Mouse (Mus musculus) activated CD4-positive, CD25-positive, alpha-beta regulatory T cell, adult 9 weeks (primary cell): Measurements from ENCODE around the gene Hoxa3. TPM values are rescaled to one million over a fixed set of nuclear protein-coding genes. Genes with fewer than 3 reads are reported as not detected.

Source experiments
- polyA plus RNA-seq: library from polyadenylated mRNA; unstranded; fragments of 100-300 nt; shearing (Covaris generic); gene quantifications from one replicate; pipeline ENCODE4 v1.2.1, GENCODE M21; 2017

The Hoxa3 gene
- not detected for polyA plus RNA-seq

DNA sequence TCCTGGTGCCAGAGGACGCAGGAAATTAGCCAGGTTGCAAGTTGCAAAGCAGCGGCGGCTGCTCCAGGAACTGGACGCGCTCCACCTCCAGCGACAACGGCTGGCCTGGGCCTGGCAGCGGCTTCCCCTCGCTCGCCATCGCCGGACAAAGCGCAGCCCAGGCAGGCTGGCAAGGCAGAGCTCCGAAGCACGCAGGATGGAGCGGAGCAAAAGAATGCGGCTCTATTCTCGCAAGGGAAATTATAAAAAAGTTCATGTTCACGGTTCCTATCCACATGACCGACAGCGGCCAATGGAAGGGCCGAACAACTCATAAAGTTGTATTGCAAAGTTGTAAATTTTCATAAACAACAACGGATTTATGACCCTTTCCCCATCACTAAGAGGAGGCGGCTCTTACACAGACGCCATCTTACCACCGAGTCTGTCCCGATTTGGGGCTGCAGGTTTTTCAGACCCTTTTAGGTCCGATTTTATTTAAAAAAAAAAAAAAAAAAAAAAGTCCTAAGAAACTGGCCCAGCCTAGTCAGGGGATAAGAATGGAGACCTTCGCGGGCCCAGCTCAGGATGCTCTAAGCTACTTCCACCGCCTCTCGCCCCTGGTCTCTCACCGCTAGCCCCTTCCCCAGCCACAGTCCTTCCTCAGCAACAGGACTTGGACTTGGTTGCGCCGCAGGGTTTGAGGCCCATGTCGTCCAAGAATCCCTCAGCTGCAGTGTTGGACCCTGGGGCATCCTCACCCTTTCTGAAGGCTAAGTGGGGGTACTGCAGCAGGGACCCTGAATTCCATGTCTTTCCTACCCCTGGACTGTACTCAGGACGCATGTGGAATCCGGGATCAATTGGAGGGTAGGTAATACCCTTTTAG lies at the start of gene Hoxa3, which contains the start of gene Gm28308:
TSS of gene Hoxa3 (minus strand) at position 218 of the 868 bp plus-strand sequence.
TSS of gene Gm28308 (minus strand) at position 221 of the 868 bp plus-strand sequence.

DNA sequence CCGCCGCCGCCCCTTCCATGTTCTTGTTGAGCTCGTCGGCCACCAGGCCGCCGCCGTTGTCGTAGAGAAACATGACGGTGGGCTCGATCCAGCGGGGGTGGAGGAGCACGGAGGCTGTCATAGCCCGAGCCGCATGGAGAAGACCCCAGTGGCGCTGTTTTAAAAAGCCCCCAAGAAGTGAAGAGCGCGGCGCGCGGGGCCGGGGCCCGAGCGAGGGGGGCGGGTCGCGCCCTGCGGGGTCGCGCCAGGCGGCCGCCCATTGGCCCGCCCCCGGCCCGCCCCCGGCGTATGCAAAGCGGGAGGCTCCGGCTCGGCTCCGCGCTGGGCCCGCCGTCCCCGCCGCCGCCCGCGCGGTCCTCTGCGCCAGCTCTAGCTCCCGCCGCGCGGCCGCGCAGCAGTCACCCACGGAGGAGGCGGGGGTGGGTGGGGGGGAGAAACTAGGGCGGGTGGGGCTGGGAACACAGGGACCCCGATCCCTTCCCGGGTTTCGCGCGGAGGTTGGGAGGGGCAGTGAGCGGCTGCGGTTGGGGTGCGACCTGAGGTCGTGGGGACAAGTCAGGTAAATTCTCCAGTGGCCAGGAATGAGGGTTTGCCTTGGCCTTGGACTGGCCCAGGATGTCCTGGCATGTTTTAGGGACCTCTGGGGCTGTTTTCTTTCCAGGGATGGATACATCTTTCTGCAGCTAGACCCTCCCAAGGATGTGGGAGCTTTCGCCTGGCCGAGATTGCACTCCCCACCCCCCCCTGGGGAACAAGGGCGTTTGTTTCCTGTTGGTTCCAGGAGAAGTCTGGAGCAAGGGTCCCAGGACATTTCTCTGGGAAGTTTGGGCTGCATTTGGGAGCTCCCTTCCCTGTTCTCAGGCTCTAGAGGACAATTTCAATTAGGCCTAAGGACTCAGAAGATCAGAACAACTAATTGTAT lies 47.8 kb upstream of the Hoxa3 start, which contains the start of gene Hoxa13:
TSS of gene Hoxa13 (minus strand) at position 227 of the 922 bp plus-strand sequence.

DNA sequence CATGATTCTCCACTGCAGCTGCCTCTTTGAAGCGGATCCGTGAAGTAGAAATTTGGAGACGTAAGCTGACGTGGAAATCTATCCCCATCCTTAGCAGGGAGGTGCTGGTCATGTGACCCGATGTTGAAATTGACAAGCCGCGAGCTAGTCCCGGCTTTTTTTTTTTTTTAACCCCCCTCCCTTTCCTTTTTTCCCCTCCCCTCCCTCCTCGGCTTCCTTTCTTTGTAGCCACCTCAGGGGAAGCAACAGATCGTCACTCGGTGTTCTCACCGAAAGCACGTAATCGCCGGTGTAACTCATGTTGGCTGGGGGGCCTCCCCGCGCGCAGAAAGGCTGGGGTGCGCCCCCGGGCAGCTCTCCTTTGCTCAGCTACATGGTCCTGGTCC lies 32.6 kb upstream of the Hoxa3 start, which contains the start of gene Hoxa11:
TSS of gene Hoxa11 (minus strand) at position 54 of the 386 bp plus-strand sequence.

DNA sequence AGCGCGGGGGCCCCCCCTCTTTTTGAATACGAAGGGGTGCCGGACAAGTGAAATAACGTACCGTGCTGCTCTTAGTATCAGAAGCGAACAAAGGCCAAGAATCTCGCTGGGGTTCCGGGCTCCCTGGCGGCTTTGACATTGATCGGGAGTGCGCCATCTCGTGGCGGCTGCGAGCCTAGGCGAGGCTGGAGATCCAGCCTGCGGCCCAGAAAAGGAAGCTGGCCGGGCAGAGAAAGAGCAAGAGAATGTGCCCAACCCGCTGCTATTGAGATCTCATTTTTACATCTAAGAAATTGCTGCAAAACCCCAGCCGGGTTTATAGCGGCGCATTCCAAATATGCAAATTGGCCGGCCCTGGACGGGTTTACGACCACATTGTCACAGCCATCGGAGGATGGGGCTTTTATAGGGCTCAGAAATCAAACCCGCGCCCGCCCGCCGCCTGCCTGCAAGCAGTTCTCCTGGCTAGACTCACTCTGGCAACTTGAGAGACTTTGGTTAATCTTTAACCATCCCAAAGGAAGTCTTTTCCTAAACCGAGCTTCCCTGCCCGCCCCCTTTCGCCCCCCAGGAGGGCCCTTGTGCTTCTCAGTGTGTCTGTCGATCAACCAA lies 27.4 kb upstream of the Hoxa3 start, which contains the start of gene Hoxa10:
TSS of gene Hoxa10 (minus strand) at position 466 of the 612 bp plus-strand sequence.

DNA sequence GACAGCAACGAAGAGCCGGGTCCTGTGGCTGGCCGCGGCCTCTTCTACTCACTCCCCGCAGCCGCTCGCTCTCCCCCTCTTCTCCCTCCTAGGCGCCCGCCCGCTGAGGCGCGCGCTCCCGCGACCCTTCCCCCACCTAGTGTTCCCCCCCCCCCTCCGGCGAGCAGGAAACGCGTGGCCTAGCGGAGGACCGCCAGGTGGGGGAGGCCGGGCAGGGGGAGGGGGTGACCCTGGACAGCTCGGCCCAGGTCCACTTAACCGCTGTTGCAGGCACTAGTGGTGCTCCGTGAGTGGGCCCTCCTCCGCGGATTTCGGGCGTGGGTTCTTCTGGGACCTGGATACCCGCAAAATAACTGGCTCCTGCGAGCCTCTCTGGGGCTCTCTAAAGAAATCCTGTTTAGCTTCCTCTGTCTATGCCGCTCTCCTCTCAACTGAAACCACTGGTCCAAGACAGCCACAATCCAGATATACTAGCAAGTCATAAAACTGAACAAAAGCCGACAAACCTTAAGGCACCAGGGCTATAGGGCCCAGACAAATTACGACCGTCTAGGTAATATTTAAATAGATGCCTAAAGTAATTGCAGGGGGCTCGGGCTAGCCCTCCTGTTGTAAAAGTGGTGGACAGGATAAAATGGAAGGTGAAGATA lies 17.5 kb upstream of the Hoxa3 start, which contains the start of gene Hoxa9:
TSS of gene Hoxa9 (minus strand) at position 574 of the 650 bp plus-strand sequence.

DNA sequence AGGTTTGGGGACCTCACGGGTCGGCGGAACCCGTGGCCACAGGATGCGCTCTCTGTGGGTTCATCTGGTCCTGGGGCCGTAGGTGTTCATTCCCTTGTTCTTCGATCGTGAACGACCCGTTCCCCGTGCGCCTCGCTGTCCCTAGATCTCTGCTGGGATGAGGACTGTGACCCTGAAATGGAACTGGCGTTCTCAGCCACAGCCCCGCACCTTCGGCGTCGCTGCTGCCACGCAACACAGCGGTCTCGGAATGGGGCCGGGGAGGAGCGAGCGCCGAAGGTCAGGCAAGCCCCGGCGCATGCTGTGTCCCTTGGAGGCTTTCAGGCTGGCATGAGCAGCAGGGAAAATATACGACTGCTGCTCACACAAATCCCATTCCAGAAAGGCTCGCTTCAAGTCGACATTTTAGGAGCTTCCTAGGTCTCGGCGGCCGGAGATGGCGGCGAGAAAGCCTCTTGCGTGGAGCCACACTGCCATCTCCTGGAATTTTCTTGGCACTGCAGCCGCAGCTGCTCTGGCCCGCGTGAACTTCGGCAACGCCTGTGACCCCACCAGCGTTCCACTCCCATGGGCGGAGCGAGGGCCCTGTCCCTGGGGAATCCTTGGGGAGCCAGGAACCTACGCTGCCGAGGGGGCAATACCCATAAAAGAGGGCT lies 8.3 kb upstream of the Hoxa3 start, which contains the start of gene Hoxa7:
TSS of gene Hoxa7 (minus strand) at position 518 of the 656 bp plus-strand sequence.

DNA sequence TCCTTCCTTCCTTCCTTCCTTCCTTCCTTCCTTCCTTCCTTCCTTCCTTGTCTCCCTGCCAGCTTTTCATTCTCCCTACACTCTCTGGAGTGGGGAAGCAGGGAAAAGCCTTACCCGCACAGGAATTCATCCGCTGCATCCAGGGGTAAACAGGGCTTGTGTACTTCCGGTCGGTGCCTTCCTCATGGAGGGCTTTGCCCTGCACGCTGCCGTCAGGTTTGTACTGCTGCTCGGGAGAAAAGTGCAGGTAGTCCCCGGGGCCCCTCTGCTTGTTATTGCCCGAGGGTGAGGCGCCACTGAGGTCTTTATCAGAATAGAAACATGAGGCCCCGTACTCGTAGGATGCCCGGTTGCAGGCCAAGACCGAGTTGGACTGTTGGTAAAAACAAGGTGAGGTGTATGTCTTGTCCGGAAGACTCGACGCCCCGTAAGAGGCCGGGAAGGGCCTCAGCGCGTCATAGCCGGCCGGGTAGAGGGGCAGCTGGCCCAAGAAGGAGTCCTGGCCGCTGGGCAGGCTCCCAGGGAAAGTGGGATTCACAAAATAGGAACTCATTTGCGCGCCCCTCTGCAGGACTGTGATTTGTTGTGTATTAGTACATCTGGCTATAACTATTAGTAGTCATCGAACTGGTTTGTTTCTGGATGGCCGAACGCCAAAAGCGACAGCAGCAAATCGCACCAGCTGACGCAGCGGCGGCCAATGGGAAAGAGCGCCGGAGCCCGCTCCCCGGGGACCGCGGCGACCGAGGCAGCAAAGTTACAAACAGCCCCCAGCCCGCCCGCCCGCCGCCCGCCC lies 4.9 kb downstream of the Hoxa3 start, which contains the start of gene Hoxa6:
TSS of gene Hoxa6 (minus strand) at position 651 of the 796 bp plus-strand sequence.

DNA sequence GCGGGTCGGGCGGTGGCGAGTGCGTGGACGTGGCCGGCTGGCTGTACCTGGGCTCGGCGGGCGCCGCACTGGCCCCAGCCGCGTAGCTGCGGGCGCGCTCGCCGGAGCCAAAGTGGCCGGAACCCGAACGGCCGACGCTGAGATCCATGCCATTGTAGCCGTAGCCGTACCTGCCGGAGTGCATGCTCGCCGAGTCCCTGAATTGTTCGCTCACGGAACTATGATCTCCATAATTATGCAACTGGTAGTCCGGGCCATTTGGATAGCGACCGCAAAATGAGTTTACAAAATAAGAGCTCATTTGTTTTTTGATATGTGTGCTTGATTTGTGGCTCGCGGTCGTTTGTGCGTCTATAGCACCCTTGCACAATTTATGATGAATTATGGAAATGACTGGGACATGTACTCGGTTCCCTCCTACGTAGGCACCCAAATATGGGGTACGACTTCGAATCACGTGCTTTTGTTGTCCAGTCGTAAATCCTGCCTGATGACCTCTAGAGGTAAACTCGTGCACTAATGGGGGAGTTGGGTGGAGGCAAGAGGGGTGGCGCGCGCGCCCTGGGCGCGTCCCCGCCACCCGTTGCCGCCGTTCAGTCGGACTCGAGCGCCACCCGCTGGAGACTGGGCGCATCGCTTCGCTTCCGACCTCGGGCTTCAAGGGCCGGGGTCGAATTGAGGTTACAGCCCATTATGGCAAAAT lies 8.9 kb downstream of the Hoxa3 start, which contains the start of gene Hoxa5:
TSS of gene Hoxa5 (minus strand) at position 538 of the 703 bp plus-strand sequence.

DNA sequence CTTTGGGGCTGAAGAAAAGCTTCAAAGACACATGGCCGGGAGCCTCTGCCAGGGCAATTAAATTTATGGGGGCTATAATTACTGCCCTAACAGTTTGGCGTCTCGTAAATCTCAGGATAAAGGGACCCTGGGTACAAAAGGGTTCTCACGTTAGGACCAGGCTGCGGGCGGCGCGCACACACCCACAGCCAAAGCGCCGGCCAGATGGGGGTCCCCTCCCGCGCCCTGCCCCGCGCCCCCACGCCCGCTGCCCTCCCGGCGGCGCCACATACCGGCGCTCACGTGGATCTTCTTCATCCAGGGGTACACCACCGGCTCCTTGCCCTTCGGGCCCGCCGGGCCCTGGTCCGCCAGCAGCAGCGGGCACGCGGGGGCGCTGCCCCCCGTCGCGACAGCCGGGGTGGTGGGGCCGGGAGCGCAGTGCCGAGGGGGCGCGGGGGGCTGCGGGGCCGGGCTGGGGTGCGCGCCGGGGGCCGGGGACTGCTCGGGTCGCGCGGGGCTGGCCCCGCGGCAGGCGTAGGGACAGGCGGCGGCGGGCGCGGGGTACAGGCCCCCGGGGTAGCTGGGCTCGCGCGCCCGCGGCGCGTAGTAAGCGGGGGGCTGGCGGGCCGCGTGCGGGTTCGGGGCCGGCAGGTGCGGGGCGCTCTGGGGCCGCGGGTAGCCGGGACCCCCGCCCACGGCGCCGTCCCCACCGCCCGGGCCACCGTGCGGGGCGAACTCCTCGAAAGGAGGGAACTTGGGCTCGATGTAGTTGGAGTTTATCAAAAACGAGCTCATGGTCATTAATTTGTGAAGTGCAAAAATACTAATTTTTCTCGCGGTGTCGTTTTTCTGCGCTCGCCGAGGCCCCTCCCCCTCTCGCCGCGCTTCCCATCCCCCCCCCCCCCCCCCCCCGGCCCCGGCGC lies 22.0 kb downstream of the Hoxa3 start, which contains the start of gene Hoxa4:
TSS of gene Hoxa4 (minus strand) at position 848 of the 905 bp plus-strand sequence.

DNA sequence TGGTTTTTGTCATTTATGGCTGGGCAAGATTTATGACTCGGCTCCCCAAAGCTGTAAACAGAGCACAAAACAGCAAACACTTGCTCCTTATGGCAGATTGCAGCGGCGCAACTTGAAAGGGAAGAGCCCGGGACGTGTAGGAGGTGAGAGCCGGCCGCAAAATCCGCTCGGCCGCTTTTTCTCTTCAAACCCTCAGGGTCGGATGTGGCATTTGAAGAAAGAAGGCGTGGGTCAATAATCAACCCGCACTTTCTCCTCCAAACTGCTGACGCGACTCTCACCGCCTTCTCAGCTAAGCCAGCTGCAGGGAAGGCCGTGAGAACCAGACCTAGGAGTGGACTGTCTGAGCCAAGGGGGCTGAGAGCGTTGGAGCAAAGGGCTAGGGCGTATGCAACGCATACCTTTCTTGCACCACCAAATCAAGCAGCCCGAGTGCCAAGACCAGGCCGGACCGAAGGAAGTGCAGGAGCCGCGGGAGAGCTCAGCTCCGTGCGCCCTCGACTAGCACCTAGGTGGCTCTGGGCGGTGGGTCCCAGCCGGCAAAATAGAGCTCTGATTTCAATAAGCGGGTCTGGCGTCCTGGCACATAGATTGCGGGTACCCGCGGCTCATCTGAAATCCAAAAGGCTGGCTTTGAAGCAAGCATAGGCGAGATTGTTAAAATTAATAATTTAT lies 35.9 kb downstream of the Hoxa3 start, which contains the start of gene 5730596B20Rik:
TSS of gene 5730596B20Rik (plus strand) at position 438 of the 675 bp plus-strand sequence.

DNA sequence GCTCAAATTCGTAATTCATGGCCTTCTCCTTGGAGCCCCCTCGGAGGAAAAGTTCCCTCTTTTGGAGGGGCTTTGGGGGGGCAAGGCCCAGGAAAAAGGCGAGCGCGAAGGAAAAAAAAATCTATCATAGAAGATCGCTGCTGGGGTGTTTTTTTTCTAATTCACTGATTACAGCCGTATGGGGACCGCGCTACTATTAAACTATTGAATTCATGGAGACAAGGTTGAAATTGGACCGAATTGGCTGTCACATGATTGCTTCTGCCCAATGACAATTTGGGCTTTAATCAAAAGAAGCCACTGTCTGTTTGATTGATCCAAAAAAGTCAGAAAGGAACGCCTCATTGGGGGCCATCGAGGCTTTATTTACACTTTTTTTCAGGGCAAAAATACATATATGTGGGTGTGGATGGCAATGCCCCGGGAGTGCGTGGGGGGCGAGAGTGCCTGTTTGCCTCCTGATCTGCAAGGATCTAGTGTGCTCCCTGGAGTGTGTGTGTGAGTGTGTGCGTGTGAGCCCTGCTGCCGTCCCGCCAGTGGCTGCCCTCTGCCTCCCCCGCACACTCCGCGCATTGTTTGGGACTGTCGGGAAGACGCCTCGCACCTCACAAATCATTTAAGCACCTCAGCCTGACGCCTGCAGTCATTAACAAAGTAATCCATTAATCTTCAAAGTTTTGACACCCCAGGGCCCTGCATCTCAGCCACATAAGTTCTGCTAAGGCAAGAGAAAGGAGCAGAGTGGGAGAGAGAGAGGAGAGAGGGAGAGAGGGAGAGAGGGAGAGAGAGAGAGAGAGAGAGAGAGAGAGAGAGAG lies 48.3 kb downstream of the Hoxa3 start, which contains the start of gene Hoxa2:
TSS of gene Hoxa2 (minus strand) at position 206 of the 815 bp plus-strand sequence.

DNA sequence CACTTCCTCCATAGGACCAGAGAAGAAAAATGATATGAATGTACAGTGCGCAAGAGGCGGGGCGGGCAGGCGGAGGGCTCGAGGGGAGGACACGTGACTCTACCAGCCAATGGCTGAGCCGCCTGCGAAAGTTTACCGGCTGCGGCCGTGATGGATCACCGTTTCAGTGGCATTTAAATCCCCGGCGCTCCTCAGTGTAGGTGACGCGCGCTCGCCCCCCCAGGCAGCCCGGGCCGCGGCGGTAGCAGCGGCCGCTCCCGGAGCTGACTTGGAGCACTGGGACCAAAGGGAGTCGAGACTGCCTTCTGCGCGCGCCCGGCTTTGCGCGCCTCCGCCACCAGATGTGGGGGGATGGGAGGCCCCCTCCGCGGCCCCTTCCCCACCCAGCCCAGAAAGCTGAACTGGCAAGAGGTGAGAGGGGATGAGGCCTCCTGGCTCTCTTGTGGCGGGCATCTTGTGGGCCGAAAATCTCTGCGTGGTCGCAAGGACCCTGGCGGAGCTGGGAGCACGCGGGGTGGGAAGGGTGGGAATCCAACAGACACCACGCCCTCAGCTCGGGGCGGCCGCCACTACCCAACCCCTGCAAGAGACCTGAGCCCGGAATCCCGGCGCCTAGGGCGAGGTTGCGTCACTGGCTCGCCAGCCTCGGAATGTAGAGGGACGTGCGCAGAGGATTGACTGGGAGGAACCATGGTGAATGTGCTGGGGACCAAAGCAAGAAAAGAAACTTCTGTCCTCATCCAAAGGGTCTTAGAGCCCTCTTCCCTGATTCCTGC lies 54.7 kb downstream of the Hoxa3 start, which contains the start of gene Hoxa1:
TSS of gene Hoxa1 (minus strand) at position 42 of the 776 bp plus-strand sequence.

